Mouse (Mus musculus) heart, embryonic 15.5 days (tissue): ENCODE measurements around the gene Fam155a. TPM values are rescaled to one million over a fixed set of nuclear protein-coding genes. Genes with fewer than 3 reads are reported as not detected.

ENCODE experiments used
- ATAC-seq: fragments of 200-750 bp; cut with Nextera tagmentation; replicated peaks from 2 replicates; pipeline ENCODE4 v1.8.0; 2017; ENCODE audit warnings: low read depth, moderate TSS enrichment; ENCODE audit not compliant: insufficient number of reproducible peaks, insufficient read depth, low FRiP score
- H3K27ac ChIP-seq: fragments of 300-500 bp; sonication (generic); 2 replicates; pipeline ENCODE4 v1.5.1; 2015; ENCODE audit warnings: mild to moderate bottlenecking, inconsistent platforms
- H3K27me3 ChIP-seq: fragments of 300-500 bp; sonication (generic); 2 replicates; pipeline ENCODE4 v1.6.1; 2015; ENCODE audit warnings: inconsistent platforms
- H3K36me3 ChIP-seq: fragments of 300-500 bp; sonication (generic); 2 replicates; pipeline ENCODE4 v1.6.1; 2015; ENCODE audit warnings: mild to moderate bottlenecking, inconsistent platforms
- H3K4me1 ChIP-seq: fragments of 300-500 bp; sonication (generic); replicated peaks from 2 replicates; pipeline ENCODE4 v1.6.1; 2015; ENCODE audit warnings: inconsistent platforms
- H3K4me2 ChIP-seq: fragments of 300-500 bp; sonication (generic); 2 replicates; pipeline ENCODE4 v1.6.1; 2015; ENCODE audit warnings: inconsistent platforms, mild to moderate bottlenecking, moderate library complexity
- H3K4me3 ChIP-seq: fragments of 300-500 bp; sonication (generic); 2 replicates; pipeline ENCODE4 v1.5.1; 2015; ENCODE audit warnings: mild to moderate bottlenecking, inconsistent platforms
- H3K9ac ChIP-seq: fragments of 300-500 bp; sonication (generic); 2 replicates; pipeline ENCODE4 v1.6.1; 2015; ENCODE audit warnings: mild to moderate bottlenecking, inconsistent platforms
- H3K9me3 ChIP-seq: fragments of 300-500 bp; sonication (generic); replicated peaks from 2 replicates; pipeline ENCODE4 v1.6.1; 2016; ENCODE audit warnings: inconsistent platforms
- WGBS: fragments of 180-500 bp; shearing (Covaris S2); methylation state at CpG from one replicate; pipeline ENCODE4 v1.1.7; 2015; ENCODE audit warnings: mixed read lengths; 5-methylcytosine and 5-hydroxymethylcytosine counted together
- polyA plus RNA-seq: library from polyadenylated mRNA; unstranded; fragments of >200 nt; fragmentation: Nextera tagmentation; extraction: Ambion mirVana; gene quantifications from 2 replicates; pipeline ENCODE4 v1.2.1, GENCODE M21; 2015

Gene Fam155a
- polyA plus RNA-seq, 1 experiment from 2014 or later, result 0.05 TPM

- no peaks in the 10 kb centered on the region for H3K27me3 ChIP-seq
- H3K9me3 ChIP-seq, result no peaks in the 10 kb centered on the region
- H3K4me3 ChIP-seq, result no peak overlapping the region
- 77% methylated on average over 2 of the region's 2 CpGs for WGBS
- no peak overlapping the region for H3K4me2 ChIP-seq
- H3K36me3 ChIP-seq, result no peaks in the 10 kb centered on the region
- no peak overlapping the region for H3K27ac ChIP-seq
- H3K9ac ChIP-seq, result no peak overlapping the region
- 0 out of 2 replicates have a peak, but pooled peaks cover 3% of the 10 kb centered on the region for H3K4me1 ChIP-seq
- no peak for ATAC-seq
Measured at GRCm38 (mm10) chr8:9424069-9424468, 346.9 kb downstream of the Fam155a start.

- H3K4me1 ChIP-seq, result 0 out of 2 replicates have a peak, but pooled peaks cover 3% of the 10 kb centered on the region
- WGBS, result 17% methylated on average over 5 of the region's 5 CpGs
- H3K4me2 ChIP-seq, result no peak overlapping the region
- H3K4me3 ChIP-seq, result no peak overlapping the region
- no peaks in the 10 kb centered on the region for H3K9me3 ChIP-seq
- peak; percentile 67 for ATAC-seq
- no peaks in the 10 kb centered on the region for H3K27me3 ChIP-seq
- H3K27ac ChIP-seq, result no peak overlapping the region
- no peaks in the 10 kb centered on the region for H3K36me3 ChIP-seq
- no peak overlapping the region for H3K9ac ChIP-seq
Measured at GRCm38 (mm10) chr8:9423590-9423989, 347.4 kb downstream of the Fam155a start.

GRCm38 (mm10) chr8:9423184-9423583, 347.8 kb downstream of the Fam155a start:
- H3K9me3 ChIP-seq, result no peaks in the 10 kb centered on the region
- 0 out of 2 replicates have a peak, but pooled peaks cover 3% of the 10 kb centered on the region for H3K4me1 ChIP-seq
- H3K4me2 ChIP-seq, result no peak overlapping the region
- no peak overlapping the region for H3K9ac ChIP-seq
- no peak for ATAC-seq
- H3K27me3 ChIP-seq, result no peaks in the 10 kb centered on the region
- H3K27ac ChIP-seq, result no peak overlapping the region
- no peaks in the 10 kb centered on the region for H3K36me3 ChIP-seq
- WGBS, result 58% methylated on average over 2 of the region's 2 CpGs
- no peak overlapping the region for H3K4me3 ChIP-seq

GRCm38 (mm10) chr8:9418856-9419800, 351.8 kb downstream of the Fam155a start:
- H3K27ac ChIP-seq, result no peak overlapping the region
- 62% methylated on average over 10 of the region's 10 CpGs for WGBS
- H3K9me3 ChIP-seq, result no peaks in the 10 kb centered on the region
- no peaks in the 10 kb centered on the region for H3K27me3 ChIP-seq
- no peaks in the 10 kb centered on the region for H3K36me3 ChIP-seq
- no peak overlapping the region for H3K4me3 ChIP-seq
- ATAC-seq, result no peak
- H3K4me2 ChIP-seq, result no peak overlapping the region
- 0 out of 2 replicates have a peak, but pooled peaks cover 3% of the 10 kb centered on the region for H3K4me1 ChIP-seq
- H3K9ac ChIP-seq, result no peak overlapping the region

- no peaks in the 10 kb centered on the region for H3K9me3 ChIP-seq
- H3K4me1 ChIP-seq, result no peaks in the 10 kb centered on the region
- no peak overlapping the region for H3K9ac ChIP-seq
- 74% methylated on average over 9 of the region's 9 CpGs for WGBS
- H3K27me3 ChIP-seq, result no peaks in the 10 kb centered on the region
- ATAC-seq, result no peak
- no peak overlapping the region for H3K4me2 ChIP-seq
- H3K36me3 ChIP-seq, result no peaks in the 10 kb centered on the region
- no peak overlapping the region for H3K4me3 ChIP-seq
- H3K27ac ChIP-seq, result no peak overlapping the region
Measured at GRCm38 (mm10) chr8:9416189-9416588, 354.8 kb downstream of the Fam155a start.

- Histone ChIP-seq H3K27me3 (no peaks in the 10 kb centered on the region), H3K9me3 (no peaks in the 10 kb centered on the region), H3K36me3 (no peaks in the 10 kb centered on the region), H3K4me1 (no peaks in the 10 kb centered on the region), H3K9ac (no peak overlapping the region), H3K4me3 (no peak overlapping the region), H3K4me2 (no peak overlapping the region), H3K27ac (no peak overlapping the region)
- WGBS, result 46% methylated on average over 5 of the region's 5 CpGs
- no peak for ATAC-seq
Measured at GRCm38 (mm10) chr8:9408480-9408879, 362.5 kb downstream of the Fam155a start.

- ATAC-seq, result no peak
- 70% methylated on average over 6 of the region's 6 CpGs for WGBS
Measured at GRCm38 (mm10) chr8:9406204-9406603, 364.8 kb downstream of the Fam155a start.

GRCm38 (mm10) chr8:9404651-9405050, 366.3 kb downstream of the Fam155a start:
- Histone ChIP-seq H3K9ac (no peak overlapping the region), H3K4me2 (no peak overlapping the region), H3K27ac (no peak overlapping the region), H3K9me3 (no peaks in the 10 kb centered on the region), H3K4me1 (no peaks in the 10 kb centered on the region), H3K27me3 (no peaks in the 10 kb centered on the region), H3K4me3 (no peak overlapping the region), H3K36me3 (no peaks in the 10 kb centered on the region)
- ATAC-seq, result no peak
- 42% methylated on average over 3 of the region's 3 CpGs for WGBS

More at GRCm38 (mm10) chr8:9406204-9406603, 364.8 kb downstream of the Fam155a start:
- no peaks in the 10 kb centered on the region for H3K9me3 ChIP-seq
- H3K4me2 ChIP-seq, result no peak overlapping the region
- no peak overlapping the region for H3K27ac ChIP-seq
- H3K36me3 ChIP-seq, result no peaks in the 10 kb centered on the region
- H3K9ac ChIP-seq, result no peak overlapping the region
- H3K4me3 ChIP-seq, result no peak overlapping the region
- no peaks in the 10 kb centered on the region for H3K4me1 ChIP-seq
- no peaks in the 10 kb centered on the region for H3K27me3 ChIP-seq

GRCm38 (mm10) chr8:9402393-9402792, 368.6 kb downstream of the Fam155a start:
- H3K36me3 ChIP-seq, result no peaks in the 10 kb centered on the region
- WGBS, result 47% methylated on average over 4 of the region's 4 CpGs

GRCm38 (mm10) chr8:9398606-9399263, 372.2 kb downstream of the Fam155a start:
- WGBS, result 80% methylated on average over 3 of the region's 3 CpGs
- no peak overlapping the region for H3K9ac ChIP-seq
- no peaks in the 10 kb centered on the region for H3K27me3 ChIP-seq
- no peak overlapping the region for H3K27ac ChIP-seq
- H3K4me1 ChIP-seq, result no peaks in the 10 kb centered on the region
- H3K9me3 ChIP-seq, result no peaks in the 10 kb centered on the region
- H3K4me2 ChIP-seq, result no peak overlapping the region
- H3K36me3 ChIP-seq, result no peaks in the 10 kb centered on the region
- H3K4me3 ChIP-seq, result no peak overlapping the region
- ATAC-seq, result no peak

More at GRCm38 (mm10) chr8:9402393-9402792, 368.6 kb downstream of the Fam155a start:
- no peak overlapping the region for H3K4me3 ChIP-seq
- H3K4me2 ChIP-seq, result no peak overlapping the region
- no peak for ATAC-seq
- H3K4me1 ChIP-seq, result no peaks in the 10 kb centered on the region
- H3K9me3 ChIP-seq, result no peaks in the 10 kb centered on the region
- no peaks in the 10 kb centered on the region for H3K27me3 ChIP-seq
- no peak overlapping the region for H3K9ac ChIP-seq
- no peak overlapping the region for H3K27ac ChIP-seq

GRCm38 (mm10) chr8:9398040-9398439, 372.9 kb downstream of the Fam155a start:
- Histone ChIP-seq H3K9ac (no peak overlapping the region), H3K27me3 (no peaks in the 10 kb centered on the region), H3K36me3 (no peaks in the 10 kb centered on the region), H3K27ac (no peak overlapping the region), H3K4me3 (no peak overlapping the region), H3K9me3 (no peaks in the 10 kb centered on the region), H3K4me1 (no peaks in the 10 kb centered on the region), H3K4me2 (no peak overlapping the region)
- 59% methylated on average over 6 of the region's 6 CpGs for WGBS
- ATAC-seq, result no peak
